Mouse (Mus musculus) ES-CJ7 (cell line): ENCODE results near the gene Pde8a.

Experiments used
- DNase-seq: peaks from one replicate; pipeline ENCODE4 v3.0.0; 2011; ENCODE audit warnings: low read depth, low spot score

Gene Pde8a

DNA sequence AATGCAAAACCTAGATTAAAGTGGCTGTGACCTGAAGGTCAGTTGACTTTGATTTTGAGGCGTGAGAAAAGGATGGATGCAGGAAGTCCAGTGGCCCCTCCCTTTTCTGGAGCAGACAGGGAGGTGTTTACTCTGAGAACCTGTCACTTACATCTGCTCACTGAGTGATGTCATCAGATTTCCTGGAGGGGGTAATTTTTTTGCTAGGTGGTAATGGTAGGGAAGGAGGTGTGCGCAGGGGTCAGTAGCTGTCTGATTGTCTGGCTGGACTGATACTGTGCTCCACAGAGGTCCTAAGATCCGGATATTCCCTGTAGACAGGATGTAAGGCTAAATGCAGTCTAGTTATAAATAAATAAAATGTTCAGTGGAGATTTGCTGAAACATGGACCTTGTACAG lies 59.5 kb downstream of the Pde8a start:
- DNase-seq, result no peak

DNA sequence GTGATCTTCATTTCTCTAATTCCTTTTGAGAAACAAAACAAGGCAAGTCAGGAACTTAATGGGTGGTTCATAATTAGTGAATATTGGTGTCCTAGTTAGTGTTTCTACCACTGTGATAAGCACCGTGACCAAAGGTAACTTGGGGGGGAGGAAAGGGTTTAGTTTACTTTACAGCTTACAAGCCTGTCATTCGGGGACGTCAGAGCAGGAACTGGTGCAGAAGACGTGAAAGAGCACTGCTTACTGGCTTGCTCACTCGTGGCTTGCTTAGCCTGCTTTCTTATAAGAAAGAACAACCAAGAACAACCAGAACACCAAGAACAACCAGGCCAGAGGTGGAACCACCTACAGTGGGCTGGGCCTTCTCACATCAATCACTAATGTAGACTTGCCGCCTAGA lies 65.6 kb downstream of the Pde8a start:
- no peak for DNase-seq

DNA sequence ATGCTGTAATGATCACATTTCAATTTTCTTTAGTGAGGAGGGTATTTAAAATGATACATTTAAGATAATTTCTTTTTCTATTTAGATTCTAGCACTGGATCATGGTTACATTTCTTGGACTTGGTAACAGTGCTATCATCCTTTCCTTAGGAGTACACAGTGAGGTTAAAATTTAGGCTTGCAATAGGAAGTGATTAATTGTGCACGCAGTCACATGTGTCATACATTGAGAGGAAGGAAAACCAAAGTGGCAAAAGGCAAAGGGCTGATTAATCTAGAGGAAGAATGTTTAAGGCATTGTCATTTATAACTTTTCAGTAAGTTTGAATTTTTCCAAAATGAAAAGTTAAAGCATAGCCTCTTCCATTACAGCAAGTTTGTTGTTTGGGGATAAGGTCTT lies 67.8 kb downstream of the Pde8a start:
- DNase-seq, result no peak

DNA sequence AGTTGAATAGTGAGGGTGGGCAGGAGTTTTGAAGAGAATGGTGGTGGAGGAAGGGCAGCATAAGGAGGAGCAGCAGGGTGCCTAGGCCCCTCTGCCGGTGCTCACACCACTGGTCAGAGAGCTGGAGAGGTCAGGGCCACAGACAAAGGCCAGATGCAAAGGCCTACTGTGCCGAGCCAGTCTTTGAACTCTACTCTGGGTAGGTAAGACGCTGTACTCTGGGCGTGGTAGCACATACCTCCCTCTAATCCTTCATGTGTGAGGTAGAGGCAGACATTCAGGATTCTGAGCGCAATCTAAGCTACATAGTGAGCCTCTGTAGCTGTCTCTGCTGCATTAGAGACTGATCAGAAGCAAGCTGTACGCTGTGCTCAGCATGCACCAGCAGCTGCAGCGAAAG lies 73.1 kb downstream of the Pde8a start:
- DNase-seq, result peak; percentile 20

DNA sequence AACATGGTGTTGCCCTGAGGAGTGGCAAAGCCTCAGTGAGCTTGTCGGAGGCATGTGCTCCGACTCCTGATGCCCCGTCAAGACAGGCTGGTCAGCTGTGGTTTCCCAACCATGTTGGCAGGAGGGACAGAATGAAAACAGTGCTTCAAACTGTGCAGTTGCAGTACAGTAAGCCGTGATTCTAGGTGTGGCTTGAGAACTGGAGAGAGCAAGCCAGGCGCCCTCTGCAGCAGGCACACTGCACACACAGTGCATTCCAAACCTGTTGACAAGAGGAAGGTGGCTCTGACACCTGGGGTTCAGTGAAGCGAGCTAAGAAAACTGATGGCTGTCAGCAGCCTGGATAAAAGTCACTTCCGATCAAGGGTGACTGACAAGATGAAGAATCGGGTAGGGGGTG lies 73.5 kb downstream of the Pde8a start:
- DNase-seq, result peak; percentile 25

DNA sequence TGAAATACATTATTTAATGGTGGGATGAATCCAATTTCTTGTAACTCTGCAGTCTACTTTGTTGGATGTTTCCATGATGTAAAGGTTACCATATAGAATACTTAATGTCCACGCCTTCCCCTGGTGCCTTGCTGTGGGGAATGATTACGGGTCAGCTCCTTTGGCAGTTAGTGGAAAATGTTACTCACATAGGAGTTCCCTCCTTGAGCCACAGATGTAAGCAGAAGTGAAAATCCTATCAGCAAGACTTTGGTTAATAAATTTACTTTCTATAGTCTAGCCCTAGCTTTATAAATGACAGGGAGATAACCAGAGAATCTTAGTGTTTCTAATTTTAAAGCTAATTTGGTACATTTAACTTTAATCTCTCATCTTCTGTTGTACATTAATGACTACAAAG lies 81.8 kb downstream of the Pde8a start:
- no peak for DNase-seq

DNA sequence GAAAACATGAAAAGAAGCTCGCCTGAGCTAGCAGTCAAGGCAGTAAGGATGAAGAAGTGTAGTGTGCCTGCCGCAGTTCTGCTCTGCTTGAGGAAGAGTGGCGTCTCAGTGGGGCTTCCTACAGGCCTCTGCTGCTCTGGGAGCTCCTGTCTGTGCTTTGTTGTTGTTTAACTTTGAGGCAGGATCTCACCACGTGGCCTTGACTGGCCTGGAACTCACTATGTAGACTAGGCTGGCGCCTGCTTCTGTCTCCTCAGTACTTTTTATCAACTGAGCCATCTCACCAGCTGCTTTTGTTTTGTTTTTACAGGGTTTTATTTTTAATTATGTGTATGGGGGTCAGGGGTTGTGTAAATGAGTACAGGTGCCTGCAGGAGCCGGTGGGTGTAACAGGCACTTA lies 84.8 kb downstream of the Pde8a start:
- no peak for DNase-seq

DNA sequence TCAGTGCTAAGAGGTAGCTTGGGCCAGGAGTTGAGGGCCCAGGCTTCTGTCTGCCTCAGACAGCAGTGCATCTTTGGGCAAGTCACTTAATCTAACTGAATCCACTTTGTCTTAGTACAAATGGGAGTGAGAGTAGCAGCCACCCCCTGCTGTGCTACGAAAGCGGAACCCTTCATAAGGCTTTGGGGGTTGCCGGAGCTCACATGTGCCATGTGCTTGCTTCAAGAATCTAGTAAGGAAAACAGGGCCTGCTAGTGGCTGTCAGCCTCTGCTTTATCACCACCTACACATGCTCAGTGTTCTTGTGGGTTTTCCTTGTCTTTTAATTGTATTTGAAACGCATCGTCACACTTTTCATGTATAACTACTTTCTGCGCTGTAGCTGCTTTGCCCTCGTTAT lies 87.9 kb downstream of the Pde8a start:
- DNase-seq, result peak; percentile 36

DNA sequence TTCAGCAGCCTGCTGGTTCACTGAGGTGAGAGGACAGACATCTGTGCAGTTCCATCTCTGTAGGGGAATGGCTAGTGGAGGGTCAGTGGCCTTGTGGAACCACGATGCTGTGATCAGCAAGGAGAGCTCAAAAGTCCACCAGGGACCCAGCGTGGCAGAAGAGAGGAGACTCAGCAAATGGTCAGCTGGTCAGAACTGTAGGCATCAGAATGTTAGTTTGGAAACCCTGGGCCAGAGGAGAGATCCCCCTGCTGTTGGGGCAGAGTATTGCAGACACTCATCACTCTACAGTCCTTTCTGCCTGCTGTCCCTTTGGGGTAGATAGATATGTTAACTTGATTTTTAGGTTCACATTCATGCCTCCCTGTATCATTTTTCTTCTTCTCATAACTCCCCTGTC lies 90.3 kb downstream of the Pde8a start:
- no peak for DNase-seq

DNA sequence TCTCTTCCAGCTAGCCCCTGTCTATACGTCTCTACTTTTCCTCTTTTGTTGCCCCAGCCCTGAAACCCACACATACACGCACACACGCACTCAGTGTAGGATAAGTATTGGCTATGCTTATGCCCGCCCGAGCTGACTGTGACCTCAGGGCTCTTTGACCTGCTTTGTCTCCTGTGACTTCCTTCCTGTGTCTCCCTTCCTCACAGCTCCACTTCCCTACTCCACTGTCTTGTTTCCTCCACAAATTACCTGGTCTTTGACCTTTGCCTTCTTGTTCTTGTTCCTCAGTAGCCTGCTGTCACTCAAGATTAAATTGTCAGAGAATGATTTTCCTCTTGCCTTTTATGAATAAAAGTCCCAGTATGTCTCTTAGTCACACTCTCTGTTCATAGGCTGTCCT lies 90.7 kb downstream of the Pde8a start:
- no peak for DNase-seq

DNA sequence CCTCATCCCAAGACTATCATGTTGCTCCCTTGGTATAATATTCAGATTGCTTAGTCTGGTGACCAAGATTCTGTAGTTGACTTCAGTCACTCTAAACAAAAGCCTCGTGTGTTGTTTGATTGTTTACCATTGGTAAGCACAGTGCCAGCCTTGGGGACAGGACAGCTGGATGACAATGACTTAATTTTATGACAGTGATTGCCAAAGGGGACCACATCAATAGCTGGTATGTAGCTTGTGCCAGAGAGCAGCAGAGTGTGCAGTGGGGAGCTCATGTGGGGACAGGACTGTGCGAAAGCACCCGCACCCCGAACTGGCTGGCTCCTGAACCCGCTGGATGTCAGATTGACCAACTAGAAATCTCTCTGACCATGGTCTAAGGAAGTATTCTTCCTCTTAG lies 91.3 kb downstream of the Pde8a start:
- no peak for DNase-seq

DNA sequence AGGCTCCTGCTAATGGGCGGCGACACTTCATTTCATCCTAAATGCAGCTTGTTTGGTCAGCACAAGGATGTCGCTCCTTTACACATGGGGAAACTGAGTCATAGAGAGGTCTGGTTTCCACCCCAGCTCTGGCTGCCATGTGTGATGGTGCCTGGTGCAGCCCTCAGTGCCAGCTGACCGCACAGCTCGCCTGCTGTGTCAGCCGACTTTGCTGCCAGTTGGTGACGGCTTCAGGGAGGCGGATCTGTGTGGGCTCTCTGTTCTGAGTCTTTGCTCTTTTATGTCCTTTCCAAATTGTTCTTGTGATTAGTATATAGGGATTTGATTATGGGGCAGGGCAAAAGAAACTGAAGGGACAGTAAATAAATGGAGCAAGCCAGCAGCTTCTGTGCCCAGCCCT lies 94.3 kb downstream of the Pde8a start:
- DNase-seq, result no peak

DNA sequence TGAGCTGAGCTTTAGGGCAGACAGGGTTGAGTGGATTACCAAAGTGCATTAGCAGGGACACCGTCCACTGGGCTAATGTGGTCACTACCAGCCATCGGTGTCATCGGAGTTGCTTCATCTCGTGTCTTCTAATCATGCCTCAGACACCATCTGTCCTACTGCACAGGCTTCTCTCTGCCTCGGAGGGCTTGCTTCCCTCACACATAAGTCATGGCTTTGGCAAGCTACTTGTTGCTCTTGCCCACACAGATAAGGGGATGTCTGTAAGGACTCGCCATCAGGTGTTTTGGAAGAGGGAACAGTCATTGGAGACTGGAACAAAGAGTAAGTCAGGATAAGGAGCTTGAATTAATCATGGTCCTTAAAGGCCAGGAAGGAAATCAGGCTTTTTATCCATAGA lies 95.9 kb downstream of the Pde8a start:
- DNase-seq, result no peak

DNA sequence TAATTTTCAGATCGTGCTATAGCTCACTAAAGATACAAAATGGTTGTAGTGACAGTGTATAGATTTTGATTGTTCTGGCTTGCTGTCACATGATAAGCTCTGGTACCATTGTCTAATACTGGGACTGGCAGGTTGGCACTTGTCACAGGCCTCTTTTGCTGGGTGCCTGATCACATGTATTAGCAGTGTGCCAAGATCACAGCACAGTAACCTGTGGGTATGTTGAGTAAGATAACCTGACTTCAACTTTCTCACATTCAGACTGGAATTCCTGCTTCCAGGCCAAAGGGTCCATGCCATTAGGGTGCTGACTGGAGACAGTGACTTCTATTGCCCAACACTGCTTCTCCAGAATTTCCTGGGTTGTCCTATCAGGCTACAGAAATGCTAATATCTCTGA lies 97.7 kb downstream of the Pde8a start:
- DNase-seq, result no peak

DNA sequence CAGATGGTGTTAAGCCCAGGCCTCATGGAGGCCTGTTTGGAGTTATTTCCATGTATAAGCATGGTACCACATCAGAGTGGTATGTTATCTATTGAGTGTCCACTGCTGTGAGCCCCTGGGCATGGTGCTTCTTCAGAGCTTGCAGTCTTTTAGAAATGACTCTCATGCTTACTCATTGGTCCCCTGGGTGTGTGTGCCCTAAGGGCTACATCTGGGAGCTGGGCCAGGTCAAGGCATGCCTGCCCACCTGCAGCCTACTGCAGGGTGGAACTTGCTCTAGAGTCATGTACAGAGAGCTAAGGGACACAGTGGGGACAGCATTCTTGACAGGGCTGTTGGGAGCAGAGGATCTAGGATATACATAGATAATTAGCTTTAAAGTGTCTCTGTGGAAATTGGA lies 98.2 kb downstream of the Pde8a start:
- DNase-seq, result no peak

DNA sequence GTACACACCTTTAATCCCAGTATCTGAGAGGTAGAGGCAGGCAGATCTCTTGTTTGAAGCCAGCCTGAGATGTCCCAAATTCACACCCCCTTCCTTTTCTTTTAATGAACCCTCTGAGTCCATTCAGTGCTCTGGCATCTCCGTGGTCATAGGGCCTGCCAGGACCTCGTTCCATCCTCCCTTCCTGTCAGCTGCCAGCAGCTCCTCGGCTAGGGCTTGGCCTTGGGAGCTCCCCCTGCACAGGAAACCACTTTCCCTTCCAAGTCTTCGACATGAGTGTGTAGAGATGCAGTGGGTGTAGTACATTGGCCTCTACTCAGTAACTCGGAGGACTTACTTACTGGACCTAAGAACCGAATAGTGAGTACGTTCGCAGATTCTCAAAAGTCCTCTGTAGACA lies 102.2 kb downstream of the Pde8a start:
- no peak for DNase-seq

DNA sequence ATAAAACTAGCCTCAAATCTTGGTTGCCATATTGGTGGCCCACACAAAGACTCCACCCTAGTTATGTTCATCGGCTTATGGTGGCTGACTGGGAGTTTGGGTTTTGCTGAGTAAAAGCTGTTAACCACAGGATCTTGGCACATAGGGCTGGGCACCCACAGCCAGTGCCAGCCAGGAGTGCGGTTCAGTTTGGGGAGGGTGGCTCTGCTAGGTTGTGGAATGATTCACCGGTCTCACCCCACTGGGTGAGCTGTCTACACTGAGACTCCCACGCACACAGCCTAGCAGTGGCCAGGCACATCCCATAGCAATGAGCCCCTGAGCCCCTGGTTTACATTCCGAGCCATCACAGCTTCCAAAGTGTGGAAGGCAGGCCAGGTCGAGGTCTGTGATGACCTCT lies 106.4 kb downstream of the Pde8a start:
- no peak for DNase-seq

DNA sequence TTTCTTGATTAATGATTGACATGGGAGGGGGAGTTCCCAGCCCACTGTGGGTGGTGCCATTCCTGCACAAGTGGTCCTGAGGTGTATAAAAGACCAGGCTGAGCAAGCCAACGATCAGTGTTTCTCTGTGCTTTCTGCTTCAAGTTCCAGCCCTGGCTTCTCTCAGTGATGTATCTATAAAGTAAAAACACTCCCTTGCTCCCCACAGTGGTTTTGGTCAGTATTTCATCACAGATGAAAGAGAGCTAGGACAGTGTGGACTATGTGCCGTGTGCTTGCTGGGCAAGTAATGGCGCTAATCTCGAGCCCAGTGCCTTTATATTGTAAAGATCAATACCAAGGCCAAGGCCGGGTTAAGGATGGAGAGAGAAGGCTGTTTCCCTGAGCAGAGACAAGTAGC lies 108.4 kb downstream of the Pde8a start:
- DNase-seq, result peak; percentile 38

DNA sequence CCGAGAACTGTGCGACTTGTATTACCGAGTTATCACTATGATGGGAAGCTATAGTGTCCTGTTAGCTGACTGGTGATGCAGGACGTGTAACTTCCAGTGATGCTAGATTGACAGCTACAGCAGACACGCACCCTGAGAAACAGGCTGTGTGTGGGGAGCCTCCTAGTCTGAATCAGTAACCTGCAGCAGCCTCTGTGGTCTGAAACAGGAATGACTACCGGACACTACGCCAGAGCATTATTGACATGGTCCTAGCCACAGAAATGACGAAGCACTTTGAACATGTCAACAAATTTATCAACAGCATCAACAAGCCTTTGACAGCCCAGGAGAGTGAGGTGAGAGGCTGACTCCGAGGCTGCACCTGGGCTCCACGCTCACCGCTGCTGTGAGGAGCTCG lies 112.6 kb downstream of the Pde8a start:
- no peak for DNase-seq

DNA sequence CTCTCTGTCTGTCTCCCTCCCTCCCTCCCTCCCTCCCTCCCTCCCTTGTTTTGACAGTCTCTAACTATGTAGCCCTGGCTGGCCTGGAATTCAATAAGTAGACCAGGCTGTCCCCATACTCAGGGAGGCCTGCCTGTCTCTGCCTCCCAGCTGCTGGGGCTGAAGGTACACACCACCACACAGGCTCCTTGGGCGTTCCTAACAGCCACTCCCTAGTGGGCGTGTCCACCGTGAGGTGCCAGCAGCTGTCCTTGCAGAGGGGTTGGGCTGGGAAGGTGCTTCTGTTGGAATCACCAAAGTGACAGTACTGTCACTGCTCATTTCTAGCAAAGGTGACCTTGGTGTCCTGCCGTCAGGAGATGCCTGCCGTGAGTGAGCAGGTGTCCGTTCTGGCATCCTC lies 113.5 kb downstream of the Pde8a start:
- DNase-seq, result peak; percentile 71

DNA sequence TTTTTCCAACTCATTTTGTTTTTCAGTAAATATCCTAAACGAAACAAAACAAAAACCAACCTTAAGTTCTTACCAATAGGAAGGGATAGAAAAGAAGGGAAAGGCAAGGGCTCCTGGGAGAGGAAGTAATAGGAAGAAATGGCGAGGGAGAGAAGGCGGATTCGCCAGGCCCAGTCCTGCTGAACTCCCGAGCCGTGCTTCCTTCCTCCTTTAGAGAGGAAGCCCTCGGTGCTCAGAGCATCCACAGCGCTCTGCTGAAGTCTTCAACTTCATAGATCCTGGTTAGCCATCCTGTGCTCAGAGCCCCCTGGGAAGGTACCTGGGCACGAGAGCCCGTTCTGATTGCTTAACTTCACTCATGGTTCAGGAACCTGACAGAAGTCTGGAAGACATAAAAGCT lies 114.3 kb downstream of the Pde8a start:
- no peak for DNase-seq

DNA sequence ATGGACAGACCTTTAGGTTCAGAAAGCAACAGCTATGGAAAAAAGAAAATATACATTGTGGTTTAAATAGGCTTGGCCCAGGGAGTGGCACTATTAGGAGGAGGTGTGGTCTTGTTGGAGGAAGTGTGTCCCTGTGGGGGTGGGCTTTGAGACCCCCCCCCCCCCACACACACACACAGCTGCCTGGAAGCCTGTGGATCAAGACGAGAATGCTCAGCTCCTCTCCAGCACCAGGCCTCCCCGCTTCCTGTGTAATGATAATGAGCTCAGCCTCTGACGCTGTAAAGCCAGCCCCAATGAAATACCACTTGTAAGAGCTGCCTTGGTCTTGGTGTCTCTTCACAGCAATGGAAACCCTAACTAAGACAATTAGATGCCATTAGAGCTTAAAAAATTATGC lies 117.4 kb downstream of the Pde8a start:
- peak; percentile 53 for DNase-seq

DNA sequence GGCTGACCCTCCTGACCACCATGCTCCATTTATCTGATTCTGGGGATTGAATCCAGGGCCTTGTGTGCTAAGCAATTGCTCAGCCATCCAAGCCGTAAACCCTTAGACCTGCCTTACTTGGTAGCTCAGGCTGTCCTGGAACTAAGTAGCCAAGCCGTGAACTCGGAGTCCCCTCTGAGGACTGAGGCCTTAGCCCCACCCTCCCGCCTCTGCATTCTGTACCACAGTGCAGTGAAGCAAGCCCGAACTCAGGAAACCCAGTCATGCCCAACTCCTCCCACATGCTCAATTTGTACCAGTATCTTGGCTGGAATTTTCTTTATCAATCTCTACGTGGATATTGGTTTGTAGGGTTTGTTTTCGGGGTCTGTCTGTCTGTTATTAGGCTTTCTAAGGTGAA lies 118.5 kb downstream of the Pde8a start:
- no peak for DNase-seq

DNA sequence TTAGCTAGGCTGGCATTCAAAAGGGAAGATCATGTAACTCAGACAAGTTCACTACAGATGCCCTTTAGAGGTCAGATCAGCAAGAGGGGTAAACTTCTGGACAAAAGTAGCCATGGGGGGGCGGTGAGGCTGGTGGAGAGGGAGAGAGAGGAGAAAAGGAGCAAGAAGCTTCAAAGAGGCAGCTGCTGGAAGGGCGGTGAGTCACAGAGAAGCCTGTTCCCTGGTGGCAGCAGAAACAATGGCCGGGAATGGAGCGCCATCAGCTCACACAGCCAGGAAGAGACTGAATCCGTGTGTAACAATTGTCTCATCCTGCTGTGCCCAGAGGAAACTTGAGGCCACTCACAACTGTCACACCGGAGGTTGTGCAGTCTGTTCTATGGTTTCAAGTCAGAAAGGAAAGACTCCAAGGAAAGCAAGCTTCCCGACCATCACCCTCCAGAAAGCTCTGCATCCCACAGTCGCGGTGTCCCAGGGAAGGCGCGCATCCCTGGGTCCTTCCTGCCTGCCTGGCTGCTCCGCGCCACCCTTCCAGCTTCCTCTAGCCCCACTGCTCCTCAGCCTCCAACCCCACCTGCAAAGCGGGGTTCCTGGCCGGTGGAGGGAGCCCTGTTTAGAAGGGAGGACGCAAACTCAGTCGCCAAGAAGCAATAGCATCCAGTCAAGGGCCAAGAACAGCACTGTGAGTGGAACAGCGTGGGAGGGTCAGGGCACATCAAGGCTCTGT lies 122.5 kb downstream of the Pde8a start:
- DNase-seq, result peak; percentile 31
